Mouse (Mus musculus) kidney, adult 2 months (tissue): ENCODE measurements around the gene Nmt1. TPM values are rescaled to one million over a fixed set of nuclear protein-coding genes. Genes with fewer than 3 reads are reported as not detected.
A peak's percentile ranks its signal among the peaks of the same experiment; 100 is the strongest.

Experiments
- DNase-seq: peaks from one replicate; pipeline ENCODE4 v3.0.0; 2021
- H3K27ac ChIP-seq: fragments of 200-500 bp; 2 replicates; pipeline ENCODE4 v1.5.1; 2012; ENCODE audit warnings: low read depth, low read length, control low read depth, inconsistent platforms; ENCODE audit not compliant: insufficient read depth
- H3K27me3 ChIP-seq: fragments of 200-500 bp; replicated peaks from 2 replicates; pipeline ENCODE4 v1.6.1; 2012; ENCODE audit warnings: mild to moderate bottlenecking, moderate library complexity, low read length, inconsistent platforms; ENCODE audit not compliant: control insufficient read depth, insufficient read depth
- H3K36me3 ChIP-seq: fragments of 200-500 bp; 2 replicates; pipeline ENCODE4 v1.6.1; 2012; ENCODE audit warnings: mild to moderate bottlenecking, moderate library complexity, low read length, inconsistent platforms; ENCODE audit not compliant: control insufficient read depth, insufficient read depth
- H3K4me1 ChIP-seq: fragments of 200-500 bp; 2 replicates; pipeline ENCODE4 v1.6.1; 2011; ENCODE audit warnings: low read length; ENCODE audit not compliant: control insufficient read depth, insufficient read depth
- H3K4me3 ChIP-seq: fragments of 200-500 bp; 2 replicates; pipeline ENCODE4 v1.5.1; 2011; ENCODE audit warnings: mild to moderate bottlenecking, low read depth, low read length, control low read depth; ENCODE audit not compliant: insufficient read depth
- CTCF ChIP-seq: fragments of 200-500 bp; conservative IDR thresholded peaks from 2 replicates; pipeline ENCODE4 v1.5.1; 2011; ENCODE audit warnings: low read depth, mild to moderate bottlenecking, control low read depth, low read length, moderate library complexity, mixed read lengths; ENCODE audit not compliant: insufficient read depth, insufficient read length
- POLR2A ChIP-seq: fragments of 200-500 bp; IDR thresholded peaks from one replicate; pipeline ENCODE4 v1.6.1; 2011; ENCODE audit warnings: low read depth, low read length, control low read depth
- WGBS: fragments of 180-500 bp; shearing (Covaris S2); methylation state at CpG from one replicate; pipeline ENCODE4 v1.1.7; 2018; 5-methylcytosine and 5-hydroxymethylcytosine counted together
- polyA plus RNA-seq: library from polyadenylated mRNA; depleted of rRNA; stranded (reverse); fragments of >200 nt; gene quantifications from 2 replicates; pipeline ENCODE4 v1.2.3, GENCODE M21; 2012

The Nmt1 gene
- polyA plus RNA-seq, 1 experiment, result 49.7 TPM

GRCm38 (mm10) chr11:103102725-103103349, 74.8 kb downstream of the Nmt1 start:
- H3K4me3 ChIP-seq, result peak overlapping the region; percentile 77
- H3K4me1 ChIP-seq, result peaks cover 13% of the 10 kb centered on the region
- TF ChIP-seq CTCF (peak; percentile 100), POLR2A (peak; percentile 52)
- peak overlapping the region; percentile 34 for H3K27ac ChIP-seq
- H3K27me3 ChIP-seq, result no peaks in the 10 kb centered on the region
- H3K36me3 ChIP-seq, result no peaks in the 10 kb centered on the region; the same call in 1 of the 2 replicates
- under 1% methylated on average over 35 of the region's 35 CpGs for WGBS
- DNase-seq, result peak; percentile 99

GRCm38 (mm10) chr11:103103621-103104020, 75.6 kb downstream of the Nmt1 start:
- TF ChIP-seq CTCF, result no peak
- no peak for TF ChIP-seq POLR2A
- peak overlapping the region; percentile 77 for H3K4me3 ChIP-seq
- peak overlapping the region; percentile 34 for H3K27ac ChIP-seq
- no peaks in the 10 kb centered on the region for H3K27me3 ChIP-seq
- 51% methylated on average over 8 of the region's 8 CpGs for WGBS
- peak; percentile 64 for DNase-seq
- peaks cover 13% of the 10 kb centered on the region for H3K4me1 ChIP-seq
- H3K36me3 ChIP-seq, result no peaks in the 10 kb centered on the region; the same call in 1 of the 2 replicates

- Histone ChIP-seq H3K4me3 (peak overlapping the region; percentile 77), H3K27ac (peak overlapping the region; percentile 80), H3K4me1 (peaks cover 13% of the 10 kb centered on the region), H3K27me3 (no peaks in the 10 kb centered on the region), H3K36me3 (no peaks in the 10 kb centered on the region; the same call in 1 of the 2 replicates)
- 59% methylated on average over 7 of the region's 7 CpGs for WGBS
- DNase-seq, result peak; percentile 41
- no peak for TF ChIP-seq POLR2A
Measured at GRCm38 (mm10) chr11:103104469-103104868, 76.5 kb downstream of the Nmt1 start.

- Histone ChIP-seq H3K36me3 (no peaks in the 10 kb centered on the region; the same call in 1 of the 2 replicates), H3K4me1 (peaks cover 13% of the 10 kb centered on the region), H3K4me3 (peak overlapping the region; percentile 77; the same call in 1 of the 2 replicates), H3K27ac (peak overlapping the region; percentile 94), H3K27me3 (no peaks in the 10 kb centered on the region)
- TF ChIP-seq CTCF, result peak; percentile 28; the same call in 1 of the 2 replicates
- TF ChIP-seq POLR2A, result no peak
- DNase-seq, result peak; percentile 92
- 26% methylated on average over 14 of the region's 14 CpGs for WGBS
Measured at GRCm38 (mm10) chr11:103105180-103105725, 77.3 kb downstream of the Nmt1 start.

GRCm38 (mm10) chr11:103105810-103106209, 77.8 kb downstream of the Nmt1 start:
- Histone ChIP-seq H3K27ac (peak overlapping the region; percentile 94), H3K4me1 (peaks cover 13% of the 10 kb centered on the region), H3K27me3 (no peaks in the 10 kb centered on the region), H3K4me3 (no peak overlapping the region), H3K36me3 (no peaks in the 10 kb centered on the region; the same call in 1 of the 2 replicates)
- TF ChIP-seq CTCF (no peak), POLR2A (no peak)
- DNase-seq, result no peak
- WGBS, result 68% methylated on average over 6 of the region's 6 CpGs

DNA sequence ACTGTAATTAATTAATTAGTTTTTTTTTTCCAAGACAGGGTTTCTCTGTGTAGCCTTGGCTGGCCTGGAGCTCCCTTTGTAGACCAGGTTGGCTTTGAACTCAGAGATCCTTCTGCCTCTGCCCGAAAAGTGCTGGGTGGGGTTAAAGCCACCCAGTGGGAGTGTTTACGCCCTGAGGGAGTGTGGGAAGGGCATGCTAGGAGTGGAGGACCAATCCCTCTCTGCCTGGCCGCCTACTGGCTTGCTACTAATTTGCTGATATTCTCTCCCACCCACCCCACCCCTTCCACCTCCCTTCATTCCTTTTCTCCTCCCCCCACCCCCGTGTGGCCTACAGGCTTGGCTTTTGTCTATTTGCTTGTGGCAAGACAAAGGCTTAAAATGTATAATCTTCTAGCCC, 78.4 kb downstream of the Nmt1 start:
- Histone ChIP-seq H3K27ac (no peak overlapping the region), H3K27me3 (no peaks in the 10 kb centered on the region), H3K4me1 (peaks cover 14% of the 10 kb centered on the region), H3K36me3 (no peaks in the 10 kb centered on the region; the same call in 1 of the 2 replicates), H3K4me3 (no peak overlapping the region)
- DNase-seq, result peak; percentile 52
- no peak for TF ChIP-seq POLR2A
- no peak for TF ChIP-seq CTCF
- 65% methylated on average over 4 of the region's 4 CpGs for WGBS

GRCm38 (mm10) chr11:103111301-103111700, 83.3 kb downstream of the Nmt1 start:
- WGBS, result 25% methylated on average over 10 of the region's 10 CpGs
- TF ChIP-seq POLR2A (peak; percentile 7), CTCF (no peak)
- Histone ChIP-seq H3K27me3 (no peaks in the 10 kb centered on the region), H3K36me3 (no peaks in the 10 kb centered on the region), H3K4me3 (no peak overlapping the region), H3K4me1 (peaks cover 24% of the 10 kb centered on the region), H3K27ac (peak overlapping the region; percentile 58)
- peak; percentile 59 for DNase-seq
